Comparison of ENCODE assay signal across 14 mouse cellular contexts in genomic region chr3:53931745-53932144, GRCm38 (mm10).
A peak's percentile ranks its signal among the peaks of the same experiment; 100 is the strongest.
DNase-seq lines count a peak whose midpoint lies in the region.
"Had no signal": no experiment of that assay in that cellular context is flagged by ENCODE, and none has a peak within 500 bp of the region (broad histone marks: within the 10 kb centered on the region; RNA-seq: fewer than 3 reads in every experiment).

No protein-coding gene starts in this region.

- peak; percentile 5 to 19 for DNase-seq in frontal cortex, postnatal 36 days (ENCODE audit: low spot score in 2 of 2)
- DNase-seq in frontal cortex, postnatal 10 days (ENCODE audit: low spot score in 2 of 2) = no peak
- DNase-seq in left cerebral cortex, adult 9 months (ENCODE audit: low spot score in 2 of 2) = peak; percentile 10 to 29
- no peak for DNase-seq in left cerebral cortex, postnatal 4 days
- peak; percentile 76 for DNase-seq in brain, adult 2 months (ENCODE audit: low read depth, low spot score)
- peak; percentile 39 for DNase-seq in telencephalon, adult 2 months (ENCODE audit: low read depth, low spot score)
- DNase-seq: adrenal gland, adult 2 months; adrenal gland, postnatal 25 days; cerebellum, adult 2 months; cerebellum, postnatal 10 days; forebrain, postnatal 0 days; gastrocnemius, postnatal 36 days; heart, adult 18-20 months; heart, postnatal 14 days had no signal

- intact Hi-C loops in left cerebral cortex, postnatal 4 days (cut with DNase I) = no loop called here

Comparison
In these comparisons a context has a peak if more than half of its experiments do, and no peak if none do; other contexts are left out.
1. DNase-seq: peak in frontal cortex, postnatal 36 days (2 of 2), left cerebral cortex, adult 9 months (2 of 2), brain, adult 2 months (single experiment) and telencephalon, adult 2 months (single experiment); none in frontal cortex, postnatal 10 days (0 of 2) and left cerebral cortex, postnatal 4 days (single experiment).